Mouse (Mus musculus) kidney, adult 2 months (tissue): Measurements from ENCODE around the gene Selenop. TPM values are rescaled to one million over a fixed set of nuclear protein-coding genes. Genes with fewer than 3 reads are reported as not detected.

Experiments
- DNase-seq: peaks from one replicate; pipeline ENCODE4 v3.0.0; 2021
- H3K27ac ChIP-seq: fragments of 200-500 bp; 2 replicates; pipeline ENCODE4 v1.5.1; 2012; ENCODE audit warnings: low read depth, low read length, control low read depth, inconsistent platforms; ENCODE audit not compliant: insufficient read depth
- H3K27me3 ChIP-seq: fragments of 200-500 bp; replicated peaks from 2 replicates; pipeline ENCODE4 v1.6.1; 2012; ENCODE audit warnings: mild to moderate bottlenecking, moderate library complexity, low read length, inconsistent platforms; ENCODE audit not compliant: control insufficient read depth, insufficient read depth
- H3K36me3 ChIP-seq: fragments of 200-500 bp; 2 replicates; pipeline ENCODE4 v1.6.1; 2012; ENCODE audit warnings: mild to moderate bottlenecking, moderate library complexity, low read length, inconsistent platforms; ENCODE audit not compliant: control insufficient read depth, insufficient read depth
- H3K4me1 ChIP-seq: fragments of 200-500 bp; 2 replicates; pipeline ENCODE4 v1.6.1; 2011; ENCODE audit warnings: low read length; ENCODE audit not compliant: control insufficient read depth, insufficient read depth
- H3K4me3 ChIP-seq: fragments of 200-500 bp; 2 replicates; pipeline ENCODE4 v1.5.1; 2011; ENCODE audit warnings: mild to moderate bottlenecking, low read depth, low read length, control low read depth; ENCODE audit not compliant: insufficient read depth
- CTCF ChIP-seq: fragments of 200-500 bp; conservative IDR thresholded peaks from 2 replicates; pipeline ENCODE4 v1.5.1; 2011; ENCODE audit warnings: low read depth, mild to moderate bottlenecking, control low read depth, low read length, moderate library complexity, mixed read lengths; ENCODE audit not compliant: insufficient read depth, insufficient read length
- POLR2A ChIP-seq: fragments of 200-500 bp; IDR thresholded peaks from one replicate; pipeline ENCODE4 v1.6.1; 2011; ENCODE audit warnings: low read depth, low read length, control low read depth
- WGBS: fragments of 180-500 bp; shearing (Covaris S2); methylation state at CpG from one replicate; pipeline ENCODE4 v1.1.7; 2018; 5-methylcytosine and 5-hydroxymethylcytosine counted together
- polyA plus RNA-seq: library from polyadenylated mRNA; depleted of rRNA; stranded (reverse); fragments of >200 nt; gene quantifications from 2 replicates; pipeline ENCODE4 v1.2.3, GENCODE M21; 2012; rRNA removed

The Selenop gene
- polyA plus RNA-seq, 1 experiment: 505 TPM

- no peak for TF ChIP-seq POLR2A
- 92% methylated on average over 12 of the region's 12 CpGs for WGBS
- H3K4me1 ChIP-seq: no peaks in the 10 kb centered on the region
- no peak within 1 kb of the TSS for H3K27ac ChIP-seq
- H3K4me3 ChIP-seq: no peak within 1 kb of the TSS
- DNase-seq: no peak
- H3K36me3 ChIP-seq: no peaks in the 10 kb centered on the region
- H3K27me3 ChIP-seq: no peaks in the 10 kb centered on the region
Measured at GRCm38 (mm10) chr15:3303426-3303825, 35.1 kb downstream of the Selenop start, which contains the start of gene Ccdc152. Gene Ccdc152 (minus strand): TSS chr15:3303526.

- no peak for DNase-seq
- TF ChIP-seq POLR2A (no peak), CTCF (no peak)
- H3K36me3 ChIP-seq: no peaks in the 10 kb centered on the region
- no peaks in the 10 kb centered on the region for H3K27me3 ChIP-seq
- WGBS: 84% methylated on average over 3 of the region's 3 CpGs
- H3K27ac ChIP-seq: no peak overlapping the region
- H3K4me1 ChIP-seq: no peaks in the 10 kb centered on the region
- no peak overlapping the region for H3K4me3 ChIP-seq
Measured at GRCm38 (mm10) chr15:3309856-3310255, 41.5 kb downstream of the Selenop start.

- peak; percentile 21 for DNase-seq
- Histone ChIP-seq H3K27ac (no peak overlapping the region), H3K36me3 (no peaks in the 10 kb centered on the region), H3K4me3 (no peak overlapping the region), H3K4me1 (no peaks in the 10 kb centered on the region), H3K27me3 (no peaks in the 10 kb centered on the region)
- no peak for TF ChIP-seq POLR2A
Measured at GRCm38 (mm10) chr15:3312937-3313336, 44.6 kb downstream of the Selenop start.

- Histone ChIP-seq H3K27me3 (no peaks in the 10 kb centered on the region), H3K36me3 (no peaks in the 10 kb centered on the region; the same call in 1 of the 2 replicates), H3K4me1 (no peaks in the 10 kb centered on the region), H3K4me3 (no peak overlapping the region), H3K27ac (no peak overlapping the region)
- 81% methylated on average over 2 of the region's 2 CpGs for WGBS
- no peak for DNase-seq
- TF ChIP-seq POLR2A: no peak
- TF ChIP-seq CTCF: no peak
Measured at GRCm38 (mm10) chr15:3316617-3317016, 48.3 kb downstream of the Selenop start.

- Histone ChIP-seq H3K4me1 (no peaks in the 10 kb centered on the region), H3K27me3 (no peaks in the 10 kb centered on the region), H3K27ac (no peak overlapping the region), H3K36me3 (no peaks in the 10 kb centered on the region; the same call in 1 of the 2 replicates), H3K4me3 (no peak overlapping the region)
- TF ChIP-seq POLR2A: no peak
- WGBS: 92% methylated on average over 9 of the region's 9 CpGs
- no peak for DNase-seq
Measured at GRCm38 (mm10) chr15:3319929-3320328, 51.6 kb downstream of the Selenop start.

- no peak for TF ChIP-seq POLR2A
- no peak for TF ChIP-seq CTCF
- Histone ChIP-seq H3K27ac (no peak overlapping the region), H3K4me3 (no peak overlapping the region), H3K36me3 (peaks cover 1% of the 10 kb centered on the region; the same call in 1 of the 2 replicates), H3K4me1 (no peaks in the 10 kb centered on the region), H3K27me3 (no peaks in the 10 kb centered on the region)
- DNase-seq: no peak
Measured at GRCm38 (mm10) chr15:3323041-3323440, 54.7 kb downstream of the Selenop start.

Other genes starting within 250 kb of the Selenop start
- 1.0 and 1.3 TPM in 2 replicates for gene Ccdc152, start 35.0 kb downstream of the Selenop start, polyA plus RNA-seq